In the genomic region with DNA sequence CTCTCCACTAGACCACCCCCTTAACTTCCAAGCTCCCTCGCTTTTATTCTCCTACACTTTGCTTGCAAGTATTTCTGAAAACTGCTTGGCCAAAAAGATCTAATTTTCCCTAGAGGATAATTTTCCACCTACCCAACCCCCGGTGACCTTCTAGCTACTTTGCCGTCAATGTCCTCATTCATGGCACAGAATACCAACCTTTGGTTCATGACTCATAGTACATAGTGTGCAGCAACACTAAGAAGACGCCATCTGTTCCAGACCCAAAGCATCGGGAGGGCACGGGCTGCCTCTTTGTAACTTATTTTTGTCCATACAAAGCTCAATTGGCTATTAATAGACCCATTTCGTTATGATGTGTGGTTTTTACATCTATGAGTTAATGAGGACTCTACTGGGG, we compare ENCODE assay signal across 21 mouse cellular contexts. TPM values are rescaled to one million over a fixed set of nuclear protein-coding genes. Genes with fewer than 3 reads are reported as not detected.
DNase-seq lines count a peak whose midpoint lies in the region; ATAC-seq and TF ChIP-seq lines count a peak whose summit lies in the region.
"Had no signal": no experiment of that assay in that cellular context is flagged by ENCODE, and none has a peak within 500 bp of the region (broad histone marks: within the 10 kb centered on the region; RNA-seq: fewer than 3 reads in every experiment).

No protein-coding gene starts in this region.

- no peak for TF ChIP-seq POLR2A in myocyte (IDR thresholded peaks at IDR 0.05; ENCODE audit: insufficient read length, low read depth)

- H3K9ac ChIP-seq in hindbrain, embryonic 11.5 days (ENCODE audit: low read depth, low read length), result no peak overlapping the region

- no peaks in the 10 kb centered on the region for H3K9me3 ChIP-seq in hindbrain, embryonic 11.5 days (ENCODE audit: control insufficient read depth, low read length)

- no peaks in the 10 kb centered on the region for H3K4me1 ChIP-seq in hindbrain, embryonic 11.5 days (replicated peaks; ENCODE audit: control insufficient read depth, insufficient read depth, low read length)

- intact Hi-C loops in heart, postnatal 10 days (cut with DNase I), result no loop called here

- no peak for ATAC-seq in hindbrain, embryonic 11.5 days (ENCODE audit: low FRiP score)
- ATAC-seq: activated CD4-positive, CD25-positive, alpha-beta regulatory T cell, adult 4 months; CD4-positive, CD25-positive, alpha-beta regulatory T cell, adult 4 months; Patski had no signal

- WGBS in hindbrain, embryonic 11.5 days, result 84% methylated on average over 7 of the region's 7 CpGs

- no peaks in the 10 kb centered on the region for H3K27me3 ChIP-seq in myocyte (ENCODE audit: control insufficient read depth, insufficient read depth, insufficient read length)
- no peaks in the 10 kb centered on the region for H3K27me3 ChIP-seq in hindbrain, embryonic 11.5 days (ENCODE audit: control insufficient read depth, insufficient read depth, low read length)
- H3K27me3 ChIP-seq: CH12.LX, Patski had no signal

- no peaks in the 10 kb centered on the region for H3K36me3 ChIP-seq in myocyte (ENCODE audit: control insufficient read depth, insufficient read depth)
- no peaks in the 10 kb centered on the region for H3K36me3 ChIP-seq in hindbrain, embryonic 11.5 days (ENCODE audit: control insufficient read depth, insufficient read depth, low read length)
- H3K36me3 ChIP-seq: G1E had no signal

- DNase-seq in heart, adult 11 months, result peak; percentile 36
- no peak for DNase-seq in heart, postnatal 10 days
- DNase-seq in brain, adult 2 months (ENCODE audit: low read depth, low spot score), result peak; percentile 43
- no peak for DNase-seq in hindbrain, embryonic 11.5 days (ENCODE audit: low spot score)
- no peak for DNase-seq in embryo, embryonic 10.5 days (ENCODE audit: low spot score)
- DNase-seq: adrenal gland, adult 2 months; adrenal gland, adult 8-10 months; adrenal gland, postnatal 10 days; adrenal gland, postnatal 14 days; adrenal gland, postnatal 25 days; B cell, adult 2 months; cerebellum, adult 11 months; cerebellum, adult 11-12 months; cerebellum, adult 18-20 months had no signal

- H3K27ac ChIP-seq in hindbrain, embryonic 11.5 days (ENCODE audit: low read depth, low read length), result no peak overlapping the region

- H3K4me3 ChIP-seq in myocyte, result no peak overlapping the region
- no peak overlapping the region for H3K4me3 ChIP-seq in hindbrain, embryonic 11.5 days (ENCODE audit: low read depth, low read length)

- peak overlapping the region; percentile 24 for H3K4me2 ChIP-seq in myocyte (ENCODE audit: low read depth)
- H3K4me2 ChIP-seq in hindbrain, embryonic 11.5 days (replicated peaks; ENCODE audit: low read depth, low read length), result no peak overlapping the region

- no peaks in the 10 kb centered on the region for H3K79me2 ChIP-seq in myocyte (ENCODE audit: control insufficient read depth, insufficient read depth)

- H3ac ChIP-seq in myocyte (ENCODE audit: control insufficient read depth, insufficient read length), result no peak overlapping the region

TF ChIP-seq in myocyte, 11 proteins besides CTCF, POLR2A, EP300 and RAD21:
- no peak for TF ChIP-seq CEBPB (IDR thresholded peaks at IDR 0.05; ENCODE audit: insufficient read depth, poor library complexity, severe bottlenecking)
- TF ChIP-seq MYOD1 (IDR thresholded peaks at IDR 0.05; ENCODE audit: control insufficient read depth in 1 of 3, insufficient read length in 2 of 3, low read depth in 2 of 3), result peak in 2 of 3 experiments; percentile 17 to 33
TF ChIP-seq in myocyte: peak in this region for 1.

RNA-seq across cellular contexts. Expression of a gene that starts 55.8 kb away (rescaled TPM):
- under 1 TPM; 0.12 to 0.67 TPM for total RNA-seq in heart, postnatal 10 days (2021)
- polyA plus RNA-seq in myocyte (2012; fragmentation: generic; extraction: Trizol), result 3.6 TPM
- 0.31 and 0.50 TPM in 2 replicates for polyA plus RNA-seq in hindbrain, embryonic 11.5 days (2014; fragmentation: Nextera tagmentation; extraction: Ambion mirVana)
- total RNA-seq: ES-E14 had no signal
- polyA plus RNA-seq: CD4-positive, CD25-positive, alpha-beta regulatory T cell, adult 4 months; G1E had no signal

Comparison
In these comparisons a context has a peak if more than half of its experiments do, and no peak if none do; other contexts are left out.
1. DNase-seq: peak in heart, adult 11 months (single experiment) and brain, adult 2 months (single experiment); none in heart, postnatal 10 days (0 of 2), hindbrain, embryonic 11.5 days (single experiment) and embryo, embryonic 10.5 days (single experiment).